Mouse (Mus musculus): ENCODE measurements around the gene Gzmm. TPM values are rescaled to one million over a fixed set of nuclear protein-coding genes. Genes with fewer than 3 reads are reported as not detected.
A peak's percentile ranks its signal among the peaks of the same experiment; 100 is the strongest.

Gzmm gene
- polyA plus RNA-seq, 1 experiment from 2014 or later = 0.13 TPM

DNA sequence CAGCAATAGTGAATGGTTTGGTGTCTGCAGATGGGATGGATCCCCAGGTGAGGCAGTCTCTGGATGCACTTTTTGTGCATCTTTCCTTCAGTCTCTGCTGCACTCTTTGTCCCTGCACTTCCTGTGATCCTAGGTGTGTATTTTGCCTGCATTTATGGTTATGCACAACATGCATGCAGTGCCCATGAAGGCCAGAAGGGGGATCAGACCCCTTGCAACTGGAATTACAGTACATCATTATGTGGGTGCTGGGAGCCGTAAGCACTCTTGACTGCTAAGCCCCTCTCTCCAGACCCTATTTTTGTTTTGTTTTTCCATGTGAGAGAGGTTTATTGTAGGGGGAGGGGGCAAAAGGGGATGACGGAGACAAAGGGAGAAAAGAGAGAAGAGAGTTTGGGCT is 28.5 kb upstream of the Gzmm start:
- ATAC-seq (no peak), DNase-seq (no peak)
- H3K27ac ChIP-seq (ENCODE audit: low read depth) = no peak overlapping the region
- WGBS (ENCODE audit: insufficient replicate concordance) = 73% methylated on average over 2 of the region's 2 CpGs
- H3K9ac ChIP-seq (replicated peaks) = no peak overlapping the region
- no peak for TF ChIP-seq EP300 (IDR thresholded peaks at IDR 0.05; ENCODE audit: low read depth)
- TF ChIP-seq CTCF (IDR thresholded peaks at IDR 0.05; ENCODE audit: low read depth) = peak; percentile 56
- peaks cover 2% of the 10 kb centered on the region; the same call in 1 of the 2 replicates for H3K27me3 ChIP-seq (ENCODE audit: insufficient read depth, low read length)
- no peaks in the 10 kb centered on the region for H3K36me3 ChIP-seq (replicated peaks; ENCODE audit: insufficient read depth, low read length)
- no peak overlapping the region for H3K4me3 ChIP-seq (ENCODE audit: low read depth, low read length)
- H3K4me1 ChIP-seq (ENCODE audit: insufficient read depth) = no peaks in the 10 kb centered on the region
- no peak overlapping the region for H3K4me2 ChIP-seq (ENCODE audit: low read depth, low read length)
- H3K9me3 ChIP-seq (ENCODE audit: low read length) = no peaks in the 10 kb centered on the region

DNA sequence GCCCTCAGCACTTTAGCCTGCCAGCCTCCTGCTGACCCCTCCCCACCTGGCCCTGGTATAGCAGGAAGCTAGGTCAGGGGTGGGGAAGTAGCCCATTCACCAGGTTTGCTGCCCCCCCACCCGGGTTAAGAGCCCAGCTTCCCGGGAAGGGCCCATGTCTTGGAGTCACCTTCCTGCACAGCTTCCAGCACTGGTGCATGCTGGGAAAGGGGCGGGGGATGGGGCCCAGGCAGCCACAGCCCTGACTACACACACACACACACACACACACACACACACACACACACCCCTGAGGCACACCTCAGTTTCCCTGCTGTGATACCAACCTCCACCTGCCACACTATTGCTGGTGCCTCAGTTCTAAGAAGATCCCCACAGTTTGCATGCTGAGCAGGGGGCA is 27.0 kb upstream of the Gzmm start:
- H3K27ac ChIP-seq (ENCODE audit: low read depth) = no peak overlapping the region
- TF ChIP-seq CTCF (IDR thresholded peaks at IDR 0.05; ENCODE audit: low read depth) (no peak), EP300 (IDR thresholded peaks at IDR 0.05; ENCODE audit: low read depth) (no peak)
- no peaks in the 10 kb centered on the region for H3K4me1 ChIP-seq (ENCODE audit: insufficient read depth)
- no peaks in the 10 kb centered on the region for H3K9me3 ChIP-seq (ENCODE audit: low read length)
- H3K27me3 ChIP-seq (ENCODE audit: insufficient read depth, low read length) = no peaks in the 10 kb centered on the region
- H3K4me3 ChIP-seq (ENCODE audit: low read depth, low read length) = no peak overlapping the region
- DNase-seq (no peak), ATAC-seq (no peak)
- no peak overlapping the region for H3K9ac ChIP-seq (replicated peaks)
- no peaks in the 10 kb centered on the region for H3K36me3 ChIP-seq (replicated peaks; ENCODE audit: insufficient read depth, low read length)
- 34% methylated on average over 3 of the region's 3 CpGs for WGBS (ENCODE audit: insufficient replicate concordance)
- no peak overlapping the region for H3K4me2 ChIP-seq (ENCODE audit: low read depth, low read length)

DNA sequence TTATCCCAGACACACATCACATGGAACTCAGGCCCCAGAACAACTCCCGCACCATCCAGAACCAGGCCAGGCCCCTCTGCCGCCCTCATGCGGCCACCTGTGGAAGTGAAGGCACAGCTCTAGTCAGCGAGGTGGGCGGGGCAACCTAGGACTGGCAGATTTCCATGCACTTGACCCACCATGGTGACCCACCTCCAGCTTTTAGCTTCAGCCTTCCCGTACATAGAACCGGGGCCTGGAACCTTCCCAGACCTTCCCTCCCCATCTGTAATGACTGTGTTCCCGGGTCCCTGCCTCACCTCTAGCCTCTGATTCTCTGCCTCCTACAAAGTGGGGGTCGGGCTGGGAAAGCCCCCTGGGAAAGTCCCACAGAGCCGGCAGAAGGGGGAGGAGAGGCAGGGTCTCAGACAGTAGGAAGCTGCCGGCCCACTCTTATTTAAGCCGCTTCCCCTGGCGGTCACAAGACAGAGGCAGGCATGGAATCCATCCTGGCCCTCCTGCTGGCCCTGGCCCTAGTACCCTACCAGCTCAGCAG is 24.6 kb upstream of the Gzmm start, which contains the start of gene Madcam1:
TSS of gene Madcam1 (plus strand) at position 429 of the 535 bp plus-strand sequence.
- no peaks in the 10 kb centered on the region for H3K9me3 ChIP-seq (ENCODE audit: low read length)
- H3K4me2 ChIP-seq (ENCODE audit: low read depth, low read length) = no peak within 1 kb of the TSS
- H3K9ac ChIP-seq (replicated peaks) = no peak within 1 kb of the TSS
- no peak within 1 kb of the TSS for H3K27ac ChIP-seq (ENCODE audit: low read depth)
- WGBS (ENCODE audit: insufficient replicate concordance) = 18% methylated on average over 13 of the region's 13 CpGs
- peak; percentile 86 for DNase-seq
- TF ChIP-seq CTCF (IDR thresholded peaks at IDR 0.05; ENCODE audit: low read depth) = peak; percentile 95
- no peak for TF ChIP-seq EP300 (IDR thresholded peaks at IDR 0.05; ENCODE audit: low read depth)
- H3K27me3 ChIP-seq (ENCODE audit: insufficient read depth, low read length) = no peaks in the 10 kb centered on the region
- no peak within 1 kb of the TSS for H3K4me3 ChIP-seq (ENCODE audit: low read depth, low read length)
- no peaks in the 10 kb centered on the region; the same call in 1 of the 2 replicates for H3K4me1 ChIP-seq (ENCODE audit: insufficient read depth)
- ATAC-seq = 0 out of 2 replicates have a peak, but pooled peaks have one; percentile 16
- no peaks in the 10 kb centered on the region for H3K36me3 ChIP-seq (replicated peaks; ENCODE audit: insufficient read depth, low read length)

DNA sequence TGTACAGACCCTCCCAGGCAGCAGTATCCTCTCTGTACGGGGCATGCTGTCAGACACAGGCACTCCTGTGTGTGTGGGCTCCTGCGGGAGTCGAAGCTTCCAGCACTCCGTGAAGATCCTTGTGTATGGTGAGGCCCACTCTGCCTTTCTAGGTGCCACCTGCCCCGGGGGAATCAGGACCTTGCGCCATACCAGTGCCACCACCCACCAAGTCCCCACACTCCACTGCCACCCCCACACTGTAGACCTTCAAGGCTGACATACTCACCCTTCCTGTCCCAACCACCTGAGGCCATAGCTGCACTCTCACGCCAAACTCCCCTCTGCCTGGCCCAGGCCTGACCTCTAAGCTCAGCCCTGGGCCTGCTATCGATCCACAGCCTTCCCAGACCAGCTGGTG is 23.8 kb upstream of the Gzmm start:
- Histone ChIP-seq H3K36me3 (replicated peaks; ENCODE audit: insufficient read depth, low read length) (no peaks in the 10 kb centered on the region), H3K27ac (ENCODE audit: low read depth) (no peak overlapping the region), H3K4me2 (ENCODE audit: low read depth, low read length) (no peak overlapping the region), H3K4me3 (ENCODE audit: low read depth, low read length) (no peak overlapping the region), H3K9me3 (ENCODE audit: low read length) (no peaks in the 10 kb centered on the region), H3K9ac (replicated peaks) (no peak overlapping the region), H3K4me1 (ENCODE audit: insufficient read depth) (peaks cover 3% of the 10 kb centered on the region), H3K27me3 (ENCODE audit: insufficient read depth, low read length) (no peaks in the 10 kb centered on the region)
- ATAC-seq (no peak), DNase-seq (no peak)
- TF ChIP-seq CTCF (IDR thresholded peaks at IDR 0.05; ENCODE audit: low read depth) = no peak
- TF ChIP-seq EP300 (IDR thresholded peaks at IDR 0.05; ENCODE audit: low read depth) = no peak
- WGBS (ENCODE audit: insufficient replicate concordance) = 72% methylated on average over 8 of the region's 8 CpGs

DNA sequence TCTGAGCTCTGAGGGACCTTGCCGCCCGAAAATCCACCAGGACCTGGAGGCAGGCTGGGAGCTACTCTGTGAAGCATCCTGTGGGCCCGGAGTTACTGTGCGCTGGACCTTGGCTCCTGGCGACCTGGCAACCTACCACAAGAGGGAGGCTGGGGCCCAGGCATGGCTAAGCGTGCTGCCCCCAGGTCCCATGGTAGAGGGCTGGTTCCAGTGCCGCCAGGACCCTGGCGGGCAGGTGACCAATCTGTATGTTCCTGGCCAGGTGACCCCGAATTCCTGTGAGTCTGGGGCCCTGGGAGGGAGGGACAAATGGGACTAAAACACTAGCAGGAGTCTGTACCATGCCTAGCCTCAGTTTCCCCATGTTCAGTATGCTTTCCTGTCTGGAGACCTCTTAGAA is 22.3 kb upstream of the Gzmm start:
- ATAC-seq = no peak
- H3K9ac ChIP-seq (replicated peaks) = no peak overlapping the region

DNA sequence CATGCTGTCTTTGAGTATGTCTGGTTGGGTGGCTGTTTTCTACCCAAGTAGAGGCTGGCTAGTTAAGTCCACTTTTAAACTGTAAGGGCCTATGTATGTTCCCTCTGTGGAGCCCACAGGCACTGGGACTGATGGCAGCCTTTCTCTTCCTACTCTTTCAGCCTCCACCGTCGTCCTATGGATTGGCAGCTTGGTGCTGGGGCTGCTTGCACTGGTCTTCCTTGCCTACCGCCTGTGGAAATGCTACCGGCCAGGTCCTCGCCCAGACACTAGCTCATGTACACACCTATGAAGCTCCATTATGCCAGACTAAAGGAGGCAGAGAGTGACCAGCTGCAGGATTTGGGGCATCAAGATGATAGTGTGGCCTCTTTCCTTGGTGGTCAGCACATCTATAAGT is 20.7 kb upstream of the Gzmm start:
- H3K36me3 ChIP-seq (replicated peaks; ENCODE audit: insufficient read depth, low read length) = no peaks in the 10 kb centered on the region
- no peak overlapping the region for H3K4me2 ChIP-seq (ENCODE audit: low read depth, low read length)
- H3K4me1 ChIP-seq (ENCODE audit: insufficient read depth) = peaks cover 13% of the 10 kb centered on the region
- WGBS (ENCODE audit: insufficient replicate concordance) = 67% methylated on average over 5 of the region's 5 CpGs
- no peaks in the 10 kb centered on the region for H3K27me3 ChIP-seq (ENCODE audit: insufficient read depth, low read length)
- no peak overlapping the region for H3K27ac ChIP-seq (ENCODE audit: low read depth)
- DNase-seq (no peak), ATAC-seq (no peak)
- no peak overlapping the region for H3K4me3 ChIP-seq (ENCODE audit: low read depth, low read length)
- TF ChIP-seq CTCF (IDR thresholded peaks at IDR 0.05; ENCODE audit: low read depth) (no peak), EP300 (IDR thresholded peaks at IDR 0.05; ENCODE audit: low read depth) (no peak)
- no peaks in the 10 kb centered on the region for H3K9me3 ChIP-seq (ENCODE audit: low read length)
- no peak overlapping the region for H3K9ac ChIP-seq (replicated peaks)

More for the DNA sequence above, 22.3 kb upstream of the Gzmm start:
- Histone ChIP-seq H3K4me3 (ENCODE audit: low read depth, low read length) (no peak overlapping the region), H3K9me3 (ENCODE audit: low read length) (no peaks in the 10 kb centered on the region), H3K27me3 (ENCODE audit: insufficient read depth, low read length) (no peaks in the 10 kb centered on the region), H3K4me1 (ENCODE audit: insufficient read depth) (peaks cover 13% of the 10 kb centered on the region), H3K4me2 (ENCODE audit: low read depth, low read length) (no peak overlapping the region), H3K27ac (ENCODE audit: low read depth) (no peak overlapping the region), H3K36me3 (replicated peaks; ENCODE audit: insufficient read depth, low read length) (no peaks in the 10 kb centered on the region)
- WGBS (ENCODE audit: insufficient replicate concordance) = 60% methylated on average over 9 of the region's 9 CpGs
- TF ChIP-seq CTCF (IDR thresholded peaks at IDR 0.05; ENCODE audit: low read depth) = no peak
- no peak for DNase-seq
